Mouse (Mus musculus) left cerebral cortex, postnatal 36 days (tissue): ENCODE data around the gene Tab2. TPM values are rescaled to one million over a fixed set of nuclear protein-coding genes. Genes with fewer than 3 reads are reported as not detected.

Experiments used
- total RNA-seq, 2 experiments: library from RNA; stranded (reverse); gene quantifications; 2 replicates each; pipeline ENCODE4 v1.2.3; 2021

The Tab2 gene
- total RNA-seq, 2 experiments from 2014 or later, result 49.7 to 60.2 TPM

Other genes starting within 250 kb of the Tab2 start
- 10 to 100 TPM; 12.4 to 17.5 TPM for gene Katna1, start 230.2 kb downstream of the Tab2 start, total RNA-seq
- gene Ginm1, start 163.4 kb downstream of the Tab2 start, total RNA-seq, result 10 to 100 TPM; 20.2 to 20.9 TPM
- 10 to 100 TPM; 27.3 to 36.6 TPM for gene Ppil4, start 163.3 kb downstream of the Tab2 start, total RNA-seq
- under 1 TPM in 1 of 2 experiments, not detected in 1; 0.12 TPM for gene Zc3h12d, start 123.8 kb downstream of the Tab2 start, total RNA-seq